Mouse (Mus musculus) neural tube, embryonic 11.5 days (tissue): ENCODE data around the gene Ptpn1. TPM values are rescaled to one million over a fixed set of nuclear protein-coding genes. Genes with fewer than 3 reads are reported as not detected.

Source experiments
- ATAC-seq: fragments of 200-750 bp; cut with Nextera tagmentation; 2 replicates; pipeline ENCODE4 v1.8.0; 2017; ENCODE audit warnings: moderate number of reproducible peaks, mild to moderate bottlenecking, moderate TSS enrichment, moderate library complexity; ENCODE audit not compliant: insufficient read depth, low FRiP score, low TSS enrichment
- DNase-seq: peaks from one replicate; pipeline ENCODE4 v3.0.0-alpha.2; 2015; ENCODE audit warnings: low spot score
- H3K27ac ChIP-seq: fragments of 300-500 bp; sonication (generic); 2 replicates; pipeline ENCODE4 v1.5.1; 2014; ENCODE audit warnings: low read depth, mild to moderate bottlenecking, low read length
- H3K27me3 ChIP-seq: fragments of 300-500 bp; sonication (generic); 2 replicates; pipeline ENCODE4 v1.6.1; 2014; ENCODE audit warnings: mild to moderate bottlenecking, low read length, mixed read lengths; ENCODE audit not compliant: control insufficient read depth, insufficient read depth
- H3K36me3 ChIP-seq: fragments of 300-500 bp; sonication (generic); 2 replicates; pipeline ENCODE4 v1.6.1; 2014; ENCODE audit warnings: mild to moderate bottlenecking, low read length, moderate library complexity, mixed read lengths; ENCODE audit not compliant: control insufficient read depth, insufficient read depth
- H3K4me1 ChIP-seq: fragments of 300-500 bp; sonication (generic); 2 replicates; pipeline ENCODE4 v1.6.1; 2014; ENCODE audit warnings: low read length, mixed read lengths; ENCODE audit not compliant: control insufficient read depth, insufficient read depth
- H3K4me2 ChIP-seq: fragments of 300-500 bp; sonication (generic); 2 replicates; pipeline ENCODE4 v1.6.1; 2014; ENCODE audit warnings: low read depth, mild to moderate bottlenecking, moderate library complexity
- H3K4me3 ChIP-seq: fragments of 300-500 bp; sonication (generic); 2 replicates; pipeline ENCODE4 v1.5.1; 2014; ENCODE audit warnings: low read depth, low read length
- H3K9ac ChIP-seq: fragments of 300-500 bp; sonication (generic); 2 replicates; pipeline ENCODE4 v1.6.1; 2014; ENCODE audit warnings: mild to moderate bottlenecking, low read length
- H3K9me3 ChIP-seq: fragments of 300-500 bp; sonication (generic); 2 replicates; pipeline ENCODE4 v1.6.1; 2016; ENCODE audit warnings: low read length; ENCODE audit not compliant: control insufficient read depth
- WGBS: fragments of 180-500 bp; shearing (Covaris S2); extraction: QIAGEN DNeasy Blood & Tissue Kit; methylation state at CpG from one replicate; pipeline ENCODE4 v1.1.7; 2014; 5-methylcytosine and 5-hydroxymethylcytosine counted together
- polyA plus RNA-seq: library from polyadenylated mRNA; unstranded; fragments of >200 nt; fragmentation: Nextera tagmentation; extraction: Ambion mirVana; gene quantifications from 2 replicates; pipeline ENCODE4 v1.2.1, GENCODE M21; 2014

Ptpn1 gene
- polyA plus RNA-seq, 1 experiment from 2014 or later: 98.9 TPM

- no peak overlapping the region for H3K27ac ChIP-seq
- no peak overlapping the region for H3K4me2 ChIP-seq
- 75% methylated on average over 5 of the region's 5 CpGs for WGBS
- DNase-seq: no peak
- H3K9me3 ChIP-seq: no peaks in the 10 kb centered on the region
- H3K4me3 ChIP-seq: no peak overlapping the region
- ATAC-seq: no peak
- no peak overlapping the region for H3K9ac ChIP-seq
- peaks cover 14% of the 10 kb centered on the region for H3K4me1 ChIP-seq
- H3K36me3 ChIP-seq: no peaks in the 10 kb centered on the region
- no peaks in the 10 kb centered on the region for H3K27me3 ChIP-seq
Measured at GRCm38 (mm10) chr2:167945451-167945850, 13.6 kb downstream of the Ptpn1 start.

- DNase-seq: no peak
- no peak for ATAC-seq
- H3K4me3 ChIP-seq: no peak overlapping the region
- H3K27ac ChIP-seq: no peak overlapping the region
- H3K4me1 ChIP-seq: peaks cover 10% of the 10 kb centered on the region; the same call in 1 of the 2 replicates
- no peak overlapping the region for H3K9ac ChIP-seq
- H3K4me2 ChIP-seq: no peak overlapping the region
- no peaks in the 10 kb centered on the region for H3K27me3 ChIP-seq
- WGBS: 82% methylated on average over 3 of the region's 3 CpGs
- no peaks in the 10 kb centered on the region for H3K36me3 ChIP-seq
- no peaks in the 10 kb centered on the region for H3K9me3 ChIP-seq
Measured at GRCm38 (mm10) chr2:167947251-167947650, 15.4 kb downstream of the Ptpn1 start.

GRCm38 (mm10) chr2:167948047-167948446 lies 16.2 kb downstream of the Ptpn1 start:
- Histone ChIP-seq H3K9me3 (no peaks in the 10 kb centered on the region), H3K36me3 (no peaks in the 10 kb centered on the region), H3K4me3 (no peak overlapping the region), H3K9ac (no peak overlapping the region), H3K4me2 (no peak overlapping the region), H3K27ac (no peak overlapping the region), H3K4me1 (peaks cover 10% of the 10 kb centered on the region; the same call in 1 of the 2 replicates), H3K27me3 (no peaks in the 10 kb centered on the region)
- 81% methylated on average over 6 of the region's 6 CpGs for WGBS
- ATAC-seq: no peak
- DNase-seq: no peak

- H3K9ac ChIP-seq: no peak overlapping the region
- H3K4me2 ChIP-seq: no peak overlapping the region
- ATAC-seq (no peak), DNase-seq (no peak)
- no peaks in the 10 kb centered on the region for H3K36me3 ChIP-seq
- H3K27ac ChIP-seq: no peak overlapping the region
- H3K27me3 ChIP-seq: no peaks in the 10 kb centered on the region
- no peaks in the 10 kb centered on the region for H3K9me3 ChIP-seq
- H3K4me3 ChIP-seq: no peak overlapping the region
- peaks cover 10% of the 10 kb centered on the region; the same call in 1 of the 2 replicates for H3K4me1 ChIP-seq
- 87% methylated on average over 13 of the region's 13 CpGs for WGBS
Measured at GRCm38 (mm10) chr2:167948557-167948956, 16.7 kb downstream of the Ptpn1 start.

GRCm38 (mm10) chr2:167949250-167949649 lies 17.4 kb downstream of the Ptpn1 start:
- no peaks in the 10 kb centered on the region for H3K9me3 ChIP-seq
- H3K9ac ChIP-seq: no peak overlapping the region
- peaks cover 10% of the 10 kb centered on the region; the same call in 1 of the 2 replicates for H3K4me1 ChIP-seq
- DNase-seq (no peak), ATAC-seq (no peak)
- no peak overlapping the region for H3K4me3 ChIP-seq
- 81% methylated on average over 6 of the region's 6 CpGs for WGBS
- H3K36me3 ChIP-seq: no peaks in the 10 kb centered on the region
- H3K4me2 ChIP-seq: no peak overlapping the region
- H3K27me3 ChIP-seq: no peaks in the 10 kb centered on the region
- H3K27ac ChIP-seq: no peak overlapping the region

GRCm38 (mm10) chr2:167949808-167950207 lies 18.0 kb downstream of the Ptpn1 start:
- no peak for ATAC-seq
- Histone ChIP-seq H3K4me1 (peaks cover 4% of the 10 kb centered on the region; the same call in 1 of the 2 replicates), H3K27ac (no peak overlapping the region), H3K4me3 (no peak overlapping the region), H3K9ac (no peak overlapping the region), H3K4me2 (no peak overlapping the region), H3K36me3 (no peaks in the 10 kb centered on the region), H3K27me3 (no peaks in the 10 kb centered on the region), H3K9me3 (no peaks in the 10 kb centered on the region)
- 74% methylated on average over 2 of the region's 2 CpGs for WGBS
- DNase-seq: no peak

GRCm38 (mm10) chr2:167950681-167951080 lies 18.8 kb downstream of the Ptpn1 start:
- no peak overlapping the region for H3K4me2 ChIP-seq
- no peaks in the 10 kb centered on the region for H3K36me3 ChIP-seq
- DNase-seq (no peak), ATAC-seq (no peak)
- WGBS: 89% methylated on average over 6 of the region's 6 CpGs
- no peaks in the 10 kb centered on the region for H3K9me3 ChIP-seq
- no peaks in the 10 kb centered on the region for H3K4me1 ChIP-seq
- no peaks in the 10 kb centered on the region for H3K27me3 ChIP-seq
- H3K4me3 ChIP-seq: no peak overlapping the region
- H3K9ac ChIP-seq: no peak overlapping the region
- H3K27ac ChIP-seq: no peak overlapping the region

GRCm38 (mm10) chr2:167951301-167952211 lies 19.7 kb downstream of the Ptpn1 start:
- Histone ChIP-seq H3K4me2 (no peak overlapping the region), H3K9me3 (no peaks in the 10 kb centered on the region), H3K36me3 (no peaks in the 10 kb centered on the region), H3K9ac (no peak overlapping the region), H3K4me3 (no peak overlapping the region), H3K27ac (no peak overlapping the region), H3K4me1 (no peaks in the 10 kb centered on the region), H3K27me3 (no peaks in the 10 kb centered on the region)
- DNase-seq (no peak), ATAC-seq (no peak)
- 86% methylated on average over 13 of the region's 13 CpGs for WGBS

GRCm38 (mm10) chr2:167953819-167954218 lies 22.0 kb downstream of the Ptpn1 start:
- H3K4me2 ChIP-seq: no peak overlapping the region
- WGBS: 91% methylated on average over 10 of the region's 10 CpGs
- ATAC-seq: no peak
- H3K4me3 ChIP-seq: no peak overlapping the region
- no peaks in the 10 kb centered on the region for H3K27me3 ChIP-seq
- no peak overlapping the region for H3K27ac ChIP-seq
- H3K9ac ChIP-seq: no peak overlapping the region
- no peaks in the 10 kb centered on the region for H3K4me1 ChIP-seq
- no peaks in the 10 kb centered on the region for H3K36me3 ChIP-seq
- H3K9me3 ChIP-seq: no peaks in the 10 kb centered on the region
- DNase-seq: no peak
